Mouse (Mus musculus) limb, embryonic 15.5 days (tissue): ENCODE data around the gene CN725425. TPM values are rescaled to one million over a fixed set of nuclear protein-coding genes. Genes with fewer than 3 reads are reported as not detected.

Experiments
- ATAC-seq: fragments of 200-750 bp; cut with Nextera tagmentation; 2 replicates; pipeline ENCODE4 v1.8.0; 2017; ENCODE audit warnings: low read depth, moderate TSS enrichment; ENCODE audit not compliant: insufficient number of reproducible peaks, low FRiP score, low TSS enrichment
- H3K27ac ChIP-seq: fragments of 300-500 bp; sonication (generic); 2 replicates; pipeline ENCODE4 v1.5.1; 2015; ENCODE audit warnings: moderate library complexity, mild to moderate bottlenecking, inconsistent platforms
- H3K27me3 ChIP-seq: fragments of 300-500 bp; sonication (generic); 2 replicates; pipeline ENCODE4 v1.6.1; 2015; ENCODE audit warnings: inconsistent platforms
- H3K36me3 ChIP-seq: fragments of 300-500 bp; sonication (generic); 2 replicates; pipeline ENCODE4 v1.6.1; 2015; ENCODE audit warnings: inconsistent platforms
- H3K4me1 ChIP-seq: fragments of 300-500 bp; sonication (generic); 2 replicates; pipeline ENCODE4 v1.6.1; 2015; ENCODE audit warnings: inconsistent platforms
- H3K4me2 ChIP-seq: fragments of 300-500 bp; sonication (generic); 2 replicates; pipeline ENCODE4 v1.6.1; 2015; ENCODE audit warnings: mild to moderate bottlenecking, inconsistent platforms
- H3K4me3 ChIP-seq: fragments of 300-500 bp; sonication (generic); 2 replicates; pipeline ENCODE4 v1.5.1; 2015; ENCODE audit warnings: mild to moderate bottlenecking, inconsistent platforms
- H3K9ac ChIP-seq: fragments of 300-500 bp; sonication (generic); 2 replicates; pipeline ENCODE4 v1.6.1; 2015; ENCODE audit warnings: inconsistent platforms
- H3K9me3 ChIP-seq: fragments of 300-500 bp; sonication (generic); 2 replicates; pipeline ENCODE4 v1.6.1; 2016; ENCODE audit warnings: inconsistent platforms
- WGBS: fragments of 180-500 bp; shearing (Covaris S2); methylation state at CpG from one replicate; pipeline ENCODE4 v1.1.7; 2015; 5-methylcytosine and 5-hydroxymethylcytosine counted together
- polyA plus RNA-seq: library from polyadenylated mRNA; unstranded; fragments of >200 nt; fragmentation: Nextera tagmentation; extraction: Ambion mirVana; gene quantifications from 2 replicates; pipeline ENCODE4 v1.2.1, GENCODE M21; 2015

CN725425 gene
- polyA plus RNA-seq, 1 experiment from 2014 or later, result not detected

DNA sequence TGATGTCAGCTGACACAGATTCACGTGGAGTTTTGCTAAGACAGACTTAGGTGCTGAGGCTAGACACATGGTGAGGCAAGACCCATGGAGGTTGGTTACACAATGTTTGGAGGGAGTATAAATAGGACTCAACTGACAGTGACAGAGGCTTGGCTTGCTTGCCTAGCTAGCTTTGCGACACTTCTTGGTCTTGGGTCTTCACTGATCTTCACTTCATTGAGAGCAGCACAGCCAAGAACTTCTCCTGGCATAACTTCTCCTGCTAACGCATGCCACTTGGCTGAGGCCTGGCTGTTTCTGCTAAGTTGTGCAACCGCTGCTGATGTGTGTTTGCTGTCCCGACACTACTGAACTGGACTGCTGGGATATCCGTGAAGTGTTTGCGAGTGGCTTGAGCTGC, 83.5 kb downstream of the CN725425 start:
- no peaks in the 10 kb centered on the region for H3K4me1 ChIP-seq
- no peaks in the 10 kb centered on the region for H3K27me3 ChIP-seq
- no peak for ATAC-seq
- no peaks in the 10 kb centered on the region for H3K9me3 ChIP-seq
- no peak overlapping the region for H3K27ac ChIP-seq
- H3K36me3 ChIP-seq, result no peaks in the 10 kb centered on the region
- H3K4me3 ChIP-seq, result no peak overlapping the region
- H3K4me2 ChIP-seq, result no peak overlapping the region
- no peak overlapping the region for H3K9ac ChIP-seq
- 84% methylated on average over 7 of the region's 7 CpGs for WGBS

DNA sequence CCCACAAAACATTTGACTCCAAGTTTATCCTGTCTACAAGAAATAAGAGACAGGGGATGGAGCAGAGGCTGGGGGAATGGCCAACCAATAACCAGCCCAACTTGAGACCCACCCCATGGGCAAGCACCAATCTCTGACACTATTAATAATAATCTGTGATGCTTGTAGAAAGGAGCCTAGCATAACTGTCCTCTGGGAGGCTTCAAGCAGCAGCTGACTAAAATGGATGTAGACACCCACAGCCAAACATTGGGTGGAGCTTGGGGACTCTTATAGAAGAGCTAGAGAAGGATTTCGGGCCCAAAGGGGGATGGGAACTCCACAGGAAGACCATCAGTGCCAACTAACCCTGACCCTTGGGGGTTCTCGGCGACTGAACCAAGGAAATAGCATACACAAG, 84.1 kb downstream of the CN725425 start:
- Histone ChIP-seq H3K27ac (no peak overlapping the region), H3K9ac (no peak overlapping the region), H3K9me3 (no peaks in the 10 kb centered on the region), H3K4me1 (no peaks in the 10 kb centered on the region), H3K4me2 (no peak overlapping the region), H3K4me3 (no peak overlapping the region), H3K27me3 (no peaks in the 10 kb centered on the region), H3K36me3 (no peaks in the 10 kb centered on the region)
- ATAC-seq, result no peak
- WGBS, result 84% methylated on average over 3 of the region's 3 CpGs

DNA sequence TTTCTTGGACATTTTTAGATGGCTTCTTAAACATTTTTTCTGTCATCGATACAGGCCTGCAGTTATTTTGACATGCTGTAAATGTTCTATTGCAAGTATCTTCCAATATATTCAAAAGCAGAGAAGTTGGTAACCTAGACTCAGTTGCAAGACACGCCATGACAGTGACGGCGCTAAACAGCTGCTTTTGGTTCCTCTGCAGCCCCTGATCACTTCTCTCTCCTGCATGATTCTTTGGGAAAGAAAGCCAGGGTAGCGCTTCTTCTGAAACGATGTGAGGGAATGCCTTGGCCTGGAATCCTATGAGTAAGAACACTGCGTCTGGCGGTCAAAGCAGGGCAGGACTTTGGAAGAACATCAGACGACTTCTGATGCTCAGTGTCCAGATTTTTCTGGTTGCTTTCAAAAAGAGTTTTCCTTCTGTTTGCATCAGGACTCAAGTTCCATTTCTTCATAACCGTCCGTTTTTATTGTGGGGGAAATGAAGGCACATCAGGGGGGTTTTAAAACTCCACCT, 100.1 kb downstream of the CN725425 start:
- whole genome bisulfite sequencing, result 64% methylated on average over 11 of the region's 11 CpGs
- Histone ChIP-seq H3K4me3 (no peak overlapping the region), H3K9me3 (no peaks in the 10 kb centered on the region), H3K4me1 (no peaks in the 10 kb centered on the region), H3K27me3 (no peaks in the 10 kb centered on the region), H3K4me2 (no peak overlapping the region), H3K36me3 (no peaks in the 10 kb centered on the region), H3K9ac (no peak overlapping the region), H3K27ac (no peak overlapping the region)
- ATAC-seq, result no peak

DNA sequence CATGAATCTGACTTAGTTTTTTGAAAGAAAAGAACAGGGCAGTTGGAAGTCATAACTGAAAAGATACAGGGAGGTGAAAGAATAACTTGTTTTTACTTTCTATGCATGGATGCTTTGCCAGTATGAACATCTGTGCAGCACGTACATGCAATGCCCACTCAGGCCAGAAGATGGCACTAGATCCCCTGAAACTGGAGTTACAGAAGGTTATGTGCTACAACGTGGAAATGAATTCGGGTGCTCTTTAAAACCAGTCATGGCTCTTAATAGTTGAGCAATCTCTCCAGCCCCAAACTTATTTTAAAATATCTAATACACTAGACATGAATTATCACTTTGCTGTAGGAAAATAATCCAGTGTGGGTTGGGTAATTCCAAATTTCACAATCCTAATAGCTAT, 102.1 kb downstream of the CN725425 start:
- Histone ChIP-seq H3K4me3 (no peak overlapping the region), H3K9ac (no peak overlapping the region), H3K4me1 (no peaks in the 10 kb centered on the region), H3K36me3 (no peaks in the 10 kb centered on the region), H3K4me2 (no peak overlapping the region), H3K9me3 (no peaks in the 10 kb centered on the region), H3K27ac (no peak overlapping the region), H3K27me3 (no peaks in the 10 kb centered on the region)
- ATAC-seq, result no peak
- 7% methylated on average over 3 of the region's 3 CpGs for WGBS

DNA sequence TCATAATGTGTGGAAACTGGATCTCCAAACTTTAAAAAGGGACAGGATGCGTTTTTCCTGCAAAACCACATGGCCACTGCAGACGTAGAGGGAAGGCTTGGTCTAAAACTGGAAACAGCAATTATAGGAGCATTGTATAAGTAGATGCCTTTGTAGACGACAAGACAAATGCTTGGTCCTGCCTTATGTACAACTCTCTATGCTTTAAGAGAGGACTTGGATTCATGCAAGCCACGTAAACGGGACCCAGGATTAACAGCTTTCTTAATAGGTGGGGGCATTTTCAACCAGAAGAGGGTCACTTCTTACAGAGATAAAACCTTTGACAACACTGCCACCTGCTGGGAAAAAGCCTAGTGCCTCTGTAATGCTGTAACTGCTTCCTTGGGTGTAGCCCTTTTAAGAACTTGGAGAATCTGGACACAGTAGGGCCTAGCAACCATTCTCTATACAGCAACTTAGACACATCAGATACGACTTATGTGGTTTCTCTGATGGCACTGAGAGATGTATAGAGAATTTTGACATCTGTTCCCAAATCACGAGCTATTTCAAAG, 105.1 kb downstream of the CN725425 start:
- ATAC-seq, result no peak
- Histone ChIP-seq H3K9me3 (no peaks in the 10 kb centered on the region), H3K4me1 (no peaks in the 10 kb centered on the region), H3K27ac (no peak overlapping the region), H3K27me3 (no peaks in the 10 kb centered on the region), H3K4me3 (no peak overlapping the region), H3K36me3 (no peaks in the 10 kb centered on the region), H3K9ac (no peak overlapping the region), H3K4me2 (no peak overlapping the region)
- WGBS, result 44% methylated on average over 7 of the region's 7 CpGs

Other genes starting within 250 kb of the CN725425 start
- 15.1 and 15.8 TPM in 2 replicates for gene Kif21a, start 149.5 kb upstream of the CN725425 start, polyA plus RNA-seq
- gene Abcd2, start 7.7 kb upstream of the CN725425 start, polyA plus RNA-seq, result 1.6 and 2.0 TPM in 2 replicates